Mouse (Mus musculus): ENCODE data around the gene Wrb. TPM values are rescaled to one million over a fixed set of nuclear protein-coding genes. Genes with fewer than 3 reads are reported as not detected.
A peak's percentile ranks its signal among the peaks of the same experiment; 100 is the strongest.

Wrb gene
- total RNA-seq, 4 experiments from 2014 or later, result 38.4 to 50.7 (median 45.8) TPM

GRCm38 (mm10) chr16:96159091-96159731 is 14.0 kb downstream of the Wrb start:
- peak; percentile 48 for DNase-seq

DNA sequence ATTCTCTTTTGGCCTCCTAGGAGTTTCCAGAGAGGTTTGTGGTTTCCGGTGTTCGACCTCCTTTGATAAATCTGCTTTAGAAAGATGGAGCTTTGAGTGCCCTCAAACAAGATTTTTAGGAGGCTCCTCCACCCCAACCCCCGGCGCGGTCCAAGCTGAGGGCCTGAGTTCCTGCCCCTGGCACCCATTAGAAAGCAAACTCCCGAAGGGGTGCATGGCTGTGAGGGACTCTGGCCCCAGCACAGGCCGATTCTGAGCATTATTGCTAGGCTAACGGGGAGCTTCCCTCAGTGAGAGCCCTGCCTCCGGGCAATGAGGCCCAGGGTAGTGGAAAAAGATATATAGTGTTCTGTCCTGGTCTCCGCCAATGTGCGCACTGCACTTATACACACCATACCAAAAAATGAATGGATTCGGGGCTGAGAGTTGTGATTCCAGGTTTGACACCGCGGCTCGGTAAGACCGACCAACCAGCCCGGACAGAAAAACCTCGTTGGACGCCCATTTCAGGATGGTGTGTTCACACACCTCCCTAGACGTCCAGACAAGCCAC is 14.7 kb downstream of the Wrb start:
- DNase-seq, result no peak

DNA sequence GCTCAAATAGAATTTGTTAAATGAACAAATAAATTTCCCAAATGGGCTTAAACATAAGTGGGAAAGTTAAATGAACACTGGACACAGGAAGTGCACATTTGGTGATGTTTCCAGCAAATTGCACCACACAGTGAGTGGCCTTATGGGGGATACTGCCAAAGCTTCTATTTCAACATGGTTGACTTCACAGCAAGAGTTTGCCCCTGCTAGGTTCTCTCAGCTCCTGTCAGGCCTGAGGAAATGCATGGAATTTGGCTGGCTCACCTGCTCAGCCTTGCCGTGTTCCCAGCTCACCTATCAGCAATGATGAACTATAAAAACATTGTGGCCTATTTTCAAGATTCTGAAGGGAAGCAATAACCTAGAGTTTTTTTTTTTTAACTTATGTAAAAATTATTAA is 15.7 kb downstream of the Wrb start:
- no peak for DNase-seq

GRCm38 (mm10) chr16:96161336-96161735 is 16.1 kb downstream of the Wrb start:
- no peak for DNase-seq

- DNase-seq, result no peak
Measured at GRCm38 (mm10) chr16:96165723-96166264, 20.6 kb downstream of the Wrb start.

DNA sequence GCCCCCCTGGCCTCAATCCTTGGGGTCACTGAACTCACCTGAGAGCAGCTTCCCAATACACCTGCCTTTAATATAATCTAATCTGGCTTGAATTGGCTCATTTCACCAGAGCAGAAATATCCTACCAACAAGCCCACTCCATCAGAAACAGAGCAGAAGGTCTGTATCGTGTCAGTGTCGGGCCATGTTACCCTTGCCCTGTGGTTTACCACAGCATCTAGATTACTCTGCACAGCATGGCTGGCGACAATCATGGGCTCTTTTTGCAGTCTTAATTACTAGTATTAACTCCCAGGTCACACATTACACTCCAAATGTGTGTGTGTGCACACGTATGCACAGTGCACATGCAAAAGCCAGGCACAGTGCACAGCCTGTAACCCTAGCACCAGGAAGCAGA is 23.6 kb downstream of the Wrb start:
- DNase-seq, result no peak

- DNase-seq, result no peak
Measured at GRCm38 (mm10) chr16:96173648-96174047, 28.4 kb downstream of the Wrb start.

GRCm38 (mm10) chr16:96175399-96175798 is 30.2 kb downstream of the Wrb start:
- DNase-seq, result no peak

DNA sequence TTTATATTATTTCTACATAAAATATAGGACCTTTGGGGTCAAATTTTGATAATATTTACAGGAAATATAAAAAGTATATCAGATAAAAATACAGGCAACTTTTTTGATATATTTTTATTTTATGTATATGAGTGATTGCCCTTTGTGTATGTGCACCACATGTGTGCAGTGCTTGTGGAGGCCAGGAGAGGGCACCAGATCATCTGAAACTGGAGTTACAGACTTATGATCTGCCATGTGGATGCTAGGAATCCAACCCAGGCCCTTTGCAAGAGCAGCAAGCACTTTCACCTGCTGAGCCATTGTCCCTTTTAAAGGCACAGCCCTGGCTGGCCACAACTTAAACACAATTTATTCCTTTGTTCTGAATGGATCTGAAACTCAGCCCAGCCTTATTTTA is 33.9 kb downstream of the Wrb start:
- DNase-seq, result no peak

GRCm38 (mm10) chr16:96187619-96188018 is 42.4 kb downstream of the Wrb start:
- no peak for DNase-seq

GRCm38 (mm10) chr16:96191531-96192506 is 46.6 kb downstream of the Wrb start, which contains the start of gene Lca5l:
Gene Lca5l, minus strand, starts transcription at chr16:96192271.
- peak; percentile 99 for DNase-seq

- peak; percentile 81 for DNase-seq
Measured at GRCm38 (mm10) chr16:96199913-96200701, 54.9 kb downstream of the Wrb start, which contains the start of gene Sh3bgr. Gene Sh3bgr, plus strand, starts transcription at chr16:96200450.

DNA sequence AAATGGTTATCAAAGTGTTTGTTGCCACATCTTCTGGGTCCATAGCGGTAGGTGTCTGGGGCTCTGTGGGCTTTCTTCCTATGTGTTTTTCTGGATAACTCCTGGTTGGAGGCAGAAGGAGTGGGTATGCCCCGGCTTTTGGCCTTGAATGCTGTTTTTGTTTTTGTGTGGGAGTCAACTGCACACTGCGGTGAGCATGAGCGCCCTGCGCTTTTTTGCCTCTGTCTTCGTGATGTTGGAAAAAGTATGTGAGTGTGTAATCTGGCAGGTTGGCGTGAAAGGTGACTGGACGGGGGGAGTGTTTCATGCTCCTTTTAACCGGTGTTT is 55.5 kb downstream of the Wrb start:
- DNase-seq, result no peak

DNA sequence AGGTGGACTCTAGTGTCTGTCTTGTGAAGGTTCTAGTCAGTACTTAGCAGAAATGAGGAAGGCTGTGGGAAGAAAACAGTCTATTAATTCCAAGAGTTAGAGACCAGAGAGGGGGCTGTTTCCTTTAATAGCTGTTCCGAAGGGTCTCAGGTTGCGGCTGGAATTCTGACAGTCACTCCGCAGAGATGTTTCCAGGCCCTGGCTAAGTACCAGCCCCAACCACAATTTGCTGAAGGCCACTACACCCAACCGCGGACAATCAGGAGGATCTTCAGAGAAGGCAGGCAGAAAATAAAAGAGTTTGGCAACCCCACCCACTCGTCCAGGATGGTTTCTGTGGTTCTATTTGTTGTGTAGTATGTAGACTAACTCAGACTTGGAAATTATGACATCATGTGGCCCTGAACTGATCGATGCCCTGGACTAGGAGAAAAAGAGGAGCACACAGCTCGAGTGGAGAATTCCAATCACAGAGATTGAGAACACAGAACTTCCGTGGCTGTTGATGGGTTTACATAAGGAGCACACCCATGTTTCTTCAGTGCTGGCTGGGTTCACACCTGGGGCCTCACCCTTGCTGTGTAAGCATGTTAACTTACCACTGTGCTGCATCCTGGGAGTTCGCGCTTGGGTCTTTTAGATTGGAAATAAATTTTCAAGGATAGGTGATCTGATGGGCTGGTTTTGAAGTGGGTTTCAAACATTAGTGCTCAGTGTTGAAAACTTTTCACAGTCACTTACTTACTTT is 56.5 kb downstream of the Wrb start:
- DNase-seq, result peak; percentile 24

Other genes with a start within 250 kb of the Wrb start
- 10 to 100 TPM; 26.9 to 39.3 (median 33.3) TPM for gene Psmg1, start 154.4 kb upstream of the Wrb start, total RNA-seq (2022)
- 100 to 1,000 TPM in 2 of 4 experiments, 10 to 100 TPM in 2; 73.1 to 126 (median 88.6) TPM for gene Brwd1, start 62.9 kb upstream of the Wrb start, total RNA-seq (2022)
- 100 to 1,000 TPM; 154 to 239 (median 191) TPM for gene Hmgn1, start 17.7 kb upstream of the Wrb start, total RNA-seq (2022)
- gene Lca5l, start 46.9 kb downstream of the Wrb start, total RNA-seq (2022), result 1 to 10 TPM; 2.0 to 5.5 (median 2.9) TPM
- 10 to 100 TPM; 17.2 to 37.2 (median 31.4) TPM for gene Sh3bgr, start 55.0 kb downstream of the Wrb start, total RNA-seq (2022)
- under 1 TPM; 0.40 to 0.55 (median 0.51) TPM for gene B3galt5, start 90.4 kb downstream of the Wrb start, total RNA-seq (2022)

Data from adrenal gland, adult 8-10 months (tissue).